Mouse (Mus musculus) intestine, postnatal 0 days (tissue): ENCODE results near the gene Rrn3. TPM values are rescaled to one million over a fixed set of nuclear protein-coding genes. Genes with fewer than 3 reads are reported as not detected.
A peak's percentile ranks its signal among the peaks of the same experiment; 100 is the strongest.

Experiments
- ATAC-seq: fragments of 200-750 bp; cut with Nextera tagmentation; 2 replicates; pipeline ENCODE4 v1.8.0; 2017; ENCODE audit warnings: mild to moderate bottlenecking, moderate TSS enrichment, moderate library complexity
- H3K27ac ChIP-seq: fragments of 300-500 bp; sonication (generic); 2 replicates; pipeline ENCODE4 v1.5.1; 2014; ENCODE audit warnings: mild to moderate bottlenecking, low read depth, low read length, moderate library complexity
- H3K27me3 ChIP-seq: fragments of 300-500 bp; sonication (generic); replicated peaks from 2 replicates; pipeline ENCODE4 v1.6.1; 2014; ENCODE audit warnings: low read length, mixed read lengths; ENCODE audit not compliant: control insufficient read depth, insufficient read depth
- H3K36me3 ChIP-seq: fragments of 300-500 bp; sonication (generic); 2 replicates; pipeline ENCODE4 v1.6.1; 2014; ENCODE audit warnings: mild to moderate bottlenecking, moderate library complexity; ENCODE audit not compliant: control insufficient read depth, insufficient read depth
- H3K4me1 ChIP-seq: fragments of 300-500 bp; sonication (generic); replicated peaks from 2 replicates; pipeline ENCODE4 v1.6.1; 2014; ENCODE audit warnings: antibody characterized with exemption, low read length, mixed read lengths; ENCODE audit not compliant: control insufficient read depth, insufficient read depth
- H3K4me2 ChIP-seq: fragments of 300-500 bp; sonication (generic); replicated peaks from 2 replicates; pipeline ENCODE4 v1.6.1; 2014; ENCODE audit warnings: low read depth, mild to moderate bottlenecking, moderate library complexity
- H3K4me3 ChIP-seq: fragments of 300-500 bp; sonication (generic); 2 replicates; pipeline ENCODE4 v1.5.1; 2014; ENCODE audit warnings: low read depth, low read length
- H3K9ac ChIP-seq: fragments of 300-500 bp; sonication (generic); 2 replicates; pipeline ENCODE4 v1.6.1; 2014; ENCODE audit warnings: mild to moderate bottlenecking, low read depth, low read length
- H3K9me3 ChIP-seq: fragments of 300-500 bp; sonication (generic); 2 replicates; pipeline ENCODE4 v1.6.1; 2016; ENCODE audit warnings: mixed run types; ENCODE audit not compliant: control insufficient read depth
- CTCF ChIP-seq: sonication (generic); IDR thresholded peaks from 2 replicates; pipeline ENCODE4 v1.5.1; 2016; ENCODE audit warnings: low read depth, mild to moderate bottlenecking, control low read depth, antibody characterized with exemption, moderate library complexity
- WGBS: fragments of 180-500 bp; shearing (Covaris S2); extraction: QIAGEN DNeasy Blood & Tissue Kit; methylation state at CpG from one replicate; pipeline ENCODE4 v1.1.7; 2014; 5-methylcytosine and 5-hydroxymethylcytosine counted together
- polyA plus RNA-seq: library from polyadenylated mRNA; unstranded; fragments of >200 nt; fragmentation: Nextera tagmentation; extraction: Ambion mirVana; gene quantifications from 2 replicates; pipeline ENCODE4 v1.2.1, GENCODE M21; 2015

The Rrn3 gene
- polyA plus RNA-seq, 1 experiment from 2014 or later, result 22.6 TPM

- Histone ChIP-seq H3K36me3 (peaks cover 86% of the 10 kb centered on the region), H3K9me3 (no peaks in the 10 kb centered on the region), H3K27me3 (no peaks in the 10 kb centered on the region), H3K4me1 (no peaks in the 10 kb centered on the region), H3K9ac (no peak overlapping the region), H3K4me3 (no peak overlapping the region), H3K27ac (no peak overlapping the region), H3K4me2 (no peak overlapping the region)
- 88% methylated on average over 7 of the region's 7 CpGs for WGBS
- no peak for ATAC-seq
- TF ChIP-seq CTCF, result no peak
Observed at GRCm38 (mm10) chr16:13808410-13808809, 27.9 kb downstream of the Rrn3 start.

- WGBS, result 89% methylated on average over 6 of the region's 6 CpGs
- Histone ChIP-seq H3K36me3 (peaks cover 66% of the 10 kb centered on the region), H3K9ac (no peak overlapping the region), H3K4me2 (no peak overlapping the region), H3K27me3 (no peaks in the 10 kb centered on the region), H3K27ac (no peak overlapping the region), H3K4me3 (no peak overlapping the region), H3K9me3 (no peaks in the 10 kb centered on the region), H3K4me1 (no peaks in the 10 kb centered on the region)
- no peak for ATAC-seq
- TF ChIP-seq CTCF, result 0 out of 2 replicates have a peak, but pooled peaks have one; percentile 9
Observed at GRCm38 (mm10) chr16:13812152-13812551, 31.6 kb downstream of the Rrn3 start.

- H3K9me3 ChIP-seq, result no peaks in the 10 kb centered on the region
- peaks cover 57% of the 10 kb centered on the region for H3K36me3 ChIP-seq
- WGBS, result 94% methylated on average over 3 of the region's 3 CpGs
- H3K27me3 ChIP-seq, result no peaks in the 10 kb centered on the region
- no peak overlapping the region for H3K27ac ChIP-seq
- no peak overlapping the region for H3K4me3 ChIP-seq
- TF ChIP-seq CTCF, result no peak
- no peak overlapping the region for H3K4me2 ChIP-seq
- peak; percentile 28; the same call in 1 of the 2 replicates for ATAC-seq
- H3K4me1 ChIP-seq, result no peaks in the 10 kb centered on the region
- H3K9ac ChIP-seq, result no peak overlapping the region
Observed at GRCm38 (mm10) chr16:13813200-13813599, 32.7 kb downstream of the Rrn3 start.

GRCm38 (mm10) chr16:13818560-13819393 lies 38.3 kb downstream of the Rrn3 start, which contains the start of gene Ntan1:
Gene Ntan1, plus strand, starts transcription at chr16:13818845.
- Histone ChIP-seq H3K9me3 (no peaks in the 10 kb centered on the region), H3K27ac (peak within 1 kb of the TSS; percentile 78), H3K4me1 (no peaks in the 10 kb centered on the region), H3K36me3 (peaks cover 8% of the 10 kb centered on the region), H3K4me2 (peak within 1 kb of the TSS; percentile 96), H3K9ac (peak within 1 kb of the TSS; percentile 91), H3K27me3 (no peaks in the 10 kb centered on the region), H3K4me3 (peak within 1 kb of the TSS; percentile 87)
- TF ChIP-seq CTCF, result no peak
- under 1% methylated on average over 58 of the region's 58 CpGs for WGBS
- peak; percentile 95 for ATAC-seq

GRCm38 (mm10) chr16:13819394-13819743 lies 38.9 kb downstream of the Rrn3 start:
- H3K36me3 ChIP-seq, result 0 out of 2 replicates have a peak, but pooled peaks cover 5% of the 10 kb centered on the region
- peak; percentile 55 for ATAC-seq
- H3K4me2 ChIP-seq, result peak overlapping the region; percentile 96
- no peaks in the 10 kb centered on the region for H3K4me1 ChIP-seq
- H3K27ac ChIP-seq, result peak overlapping the region; percentile 78
- peak overlapping the region; percentile 91 for H3K9ac ChIP-seq
- H3K4me3 ChIP-seq, result peak overlapping the region; percentile 87
- WGBS, result 0% methylated on average over 36 of the region's 36 CpGs
- H3K27me3 ChIP-seq, result no peaks in the 10 kb centered on the region
- no peak for TF ChIP-seq CTCF
- no peaks in the 10 kb centered on the region for H3K9me3 ChIP-seq

- Histone ChIP-seq H3K36me3 (0 out of 2 replicates have a peak, but pooled peaks cover 1% of the 10 kb centered on the region), H3K9me3 (no peaks in the 10 kb centered on the region), H3K27me3 (no peaks in the 10 kb centered on the region), H3K27ac (peak overlapping the region; percentile 78; the same call in 1 of the 2 replicates), H3K4me2 (peak overlapping the region; percentile 96), H3K4me3 (peak overlapping the region; percentile 87), H3K4me1 (no peaks in the 10 kb centered on the region), H3K9ac (peak overlapping the region; percentile 91)
- no peak for TF ChIP-seq CTCF
- 21% methylated on average over 12 of the region's 12 CpGs for WGBS
- ATAC-seq, result no peak
Observed at GRCm38 (mm10) chr16:13819806-13820500, 39.4 kb downstream of the Rrn3 start.
